18 mouse cellular contexts compared by ENCODE assay signal in the genomic region with DNA sequence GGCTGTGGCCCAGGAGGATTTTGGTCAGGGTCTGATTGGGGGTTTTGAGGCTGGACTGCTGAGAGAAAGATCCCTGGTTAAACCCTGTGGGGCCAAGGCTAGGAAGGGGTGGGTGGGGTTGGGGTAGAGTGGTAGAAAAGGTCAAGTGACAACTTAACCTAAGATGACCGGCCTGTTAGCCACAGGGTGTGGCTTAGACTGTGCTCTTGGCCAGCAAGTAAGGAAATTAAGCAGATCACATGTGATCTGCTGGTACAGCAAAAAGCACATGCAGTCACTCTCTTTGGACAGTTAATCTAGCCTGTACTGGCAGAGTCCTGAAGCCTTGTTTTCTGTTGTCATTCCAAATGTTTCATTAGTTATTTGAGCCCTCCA. TPM values are rescaled to one million over a fixed set of nuclear protein-coding genes. Genes with fewer than 3 reads are reported as not detected.
DNase-seq lines count a peak whose midpoint lies in the region; ATAC-seq lines count a peak whose summit lies in the region.
"Had no signal": no experiment of that assay in that cellular context is flagged by ENCODE, and none has a peak within 500 bp of the region (broad histone marks: within the 10 kb centered on the region; RNA-seq: fewer than 3 reads in every experiment).

No protein-coding gene starts in this region.

- WGBS in kidney, embryonic 15.5 days = 38% methylated on average over 1 of the region's 1 CpGs
- 24% methylated on average over 1 of the region's 1 CpGs for WGBS in kidney, embryonic 14.5 days

- H3K9ac ChIP-seq in kidney, embryonic 15.5 days = no peak overlapping the region
- H3K9ac ChIP-seq in kidney, embryonic 14.5 days (ENCODE audit: low read depth, low read length) = no peak overlapping the region
- H3K9ac ChIP-seq: embryonic facial prominence, embryonic 13.5 days; heart, embryonic 15.5 days; liver, postnatal 0 days; neural tube, embryonic 13.5 days had no signal

- H3K36me3 ChIP-seq in kidney, embryonic 15.5 days = no peaks in the 10 kb centered on the region
- H3K36me3 ChIP-seq in kidney, embryonic 14.5 days (ENCODE audit: control insufficient read depth, insufficient read depth, low read length) = no peaks in the 10 kb centered on the region
- H3K36me3 ChIP-seq: embryonic facial prominence, embryonic 13.5 days; heart, embryonic 15.5 days; hindbrain, embryonic 10.5 days; neural tube, embryonic 13.5 days had no signal

- no peaks in the 10 kb centered on the region for H3K4me1 ChIP-seq in kidney, embryonic 15.5 days
- H3K4me1 ChIP-seq in kidney, embryonic 14.5 days (ENCODE audit: control insufficient read depth, insufficient read depth, low read length) = no peaks in the 10 kb centered on the region
- H3K4me1 ChIP-seq: embryonic facial prominence, embryonic 13.5 days; heart, embryonic 15.5 days; hindbrain, embryonic 10.5 days; neural tube, embryonic 13.5 days had no signal

- intact Hi-C loops in left cerebral cortex, postnatal 10 days (cut with DNase I) = no loop called here

- no peak overlapping the region for H3K27ac ChIP-seq in kidney, embryonic 15.5 days
- no peak overlapping the region for H3K27ac ChIP-seq in kidney, embryonic 14.5 days (ENCODE audit: low read depth, low read length)
- H3K27ac ChIP-seq: embryonic facial prominence, embryonic 13.5 days; heart, embryonic 15.5 days; hindbrain, embryonic 10.5 days; neural tube, embryonic 13.5 days had no signal

- H3K4me3 ChIP-seq in kidney, embryonic 15.5 days (replicated peaks) = no peak overlapping the region
- no peak overlapping the region for H3K4me3 ChIP-seq in kidney, embryonic 14.5 days (ENCODE audit: low read length)
- H3K4me3 ChIP-seq: embryonic facial prominence, embryonic 13.5 days; heart, embryonic 15.5 days; hindbrain, embryonic 10.5 days; neural tube, embryonic 13.5 days had no signal

- ATAC-seq in kidney, embryonic 15.5 days (replicated peaks; ENCODE audit: low FRiP score) = 0 out of 2 replicates have a peak, but pooled peaks have one; percentile 29
- no peak for ATAC-seq in kidney, embryonic 14.5 days (ENCODE audit: low FRiP score, low TSS enrichment)
- 0 out of 2 replicates have a peak, but pooled peaks have one; percentile 51 for ATAC-seq in monocyte, adult 5-6 weeks (replicated peaks; ENCODE audit: insufficient number of reproducible peaks, low FRiP score, low TSS enrichment, poor library complexity, severe bottlenecking)
- ATAC-seq: liver, postnatal 0 days had no signal

- no peaks in the 10 kb centered on the region for H3K9me3 ChIP-seq in kidney, embryonic 15.5 days (replicated peaks)
- no peaks in the 10 kb centered on the region for H3K9me3 ChIP-seq in kidney, embryonic 14.5 days (ENCODE audit: control insufficient read depth, low read length)
- H3K9me3 ChIP-seq: embryonic facial prominence, embryonic 13.5 days; heart, embryonic 15.5 days; hindbrain, embryonic 10.5 days; neural tube, embryonic 13.5 days had no signal

- no peak overlapping the region for H3K4me2 ChIP-seq in kidney, embryonic 15.5 days
- no peak overlapping the region for H3K4me2 ChIP-seq in kidney, embryonic 14.5 days (replicated peaks; ENCODE audit: low read depth, low read length)
- H3K4me2 ChIP-seq: embryonic facial prominence, embryonic 13.5 days; heart, embryonic 15.5 days; neural tube, embryonic 13.5 days had no signal

- DNase-seq in adrenal gland, adult 2 months = peak; percentile 74
- DNase-seq in adrenal gland, postnatal 4 days (ENCODE audit: low spot score in 2 of 2) = no peak
- peak; percentile 61 for DNase-seq in adipocyte (ENCODE audit: low spot score)
- DNase-seq in left cerebral cortex, postnatal 10 days (ENCODE audit: extremely low spot score in 1 of 2, low spot score in 2 of 2) = no peak
- DNase-seq in Muller cell, postnatal 12 days (ENCODE audit: inconsistent ontology term) = no peak
- DNase-seq: B cell, adult 2 months; cerebellum, adult 9-10 months; liver; liver, postnatal 0 days; right cerebral cortex, postnatal 25 days had no signal

- no peaks in the 10 kb centered on the region for H3K27me3 ChIP-seq in kidney, embryonic 15.5 days
- no peaks in the 10 kb centered on the region for H3K27me3 ChIP-seq in kidney, embryonic 14.5 days (ENCODE audit: control insufficient read depth, insufficient read depth, low read length)
- H3K27me3 ChIP-seq: embryonic facial prominence, embryonic 13.5 days; heart, embryonic 15.5 days; neural tube, embryonic 13.5 days had no signal

RNA-seq across cellular contexts. Expression of gene Nqo2, which starts 12.4 kb away (rescaled TPM):
- 10 to 100 TPM; 40.9 to 64.5 TPM for total RNA-seq in adrenal gland, adult 2 months (2021)
- 2.9 and 4.0 TPM in 2 replicates for polyA plus RNA-seq in adrenal gland, adult 2 months (2012; rRNA removed)
- total RNA-seq in adrenal gland, postnatal 4 days (2021) = 10 to 100 TPM; 39.6 to 40.3 TPM
- polyA plus RNA-seq in kidney, embryonic 15.5 days (2015; fragmentation: Nextera tagmentation; extraction: Ambion mirVana) = 26.1 and 26.2 TPM in 2 replicates
- 26.2 and 29.6 TPM in 2 replicates for polyA plus RNA-seq in kidney, embryonic 14.5 days (2014; fragmentation: Nextera tagmentation; extraction: Ambion mirVana)
- total RNA-seq in monocyte, adult 5-6 weeks (2017) = 23.0 to 32.6 TPM (median 30.4 TPM) in 3 replicates
- total RNA-seq in left cerebral cortex, postnatal 10 days (2021) = 1 to 10 TPM; 4.6 TPM

RNA-seq across cellular contexts. Expression of gene Serpinb6c, which starts 46.6 kb away (rescaled TPM):
- under 1 TPM; 0.63 to 0.66 TPM for total RNA-seq in adrenal gland, adult 2 months (2021)
- not detected in 2 replicates for polyA plus RNA-seq in adrenal gland, adult 2 months (2012; rRNA removed)
- under 1 TPM; 0.31 TPM for total RNA-seq in adrenal gland, postnatal 4 days (2021)
- polyA plus RNA-seq in kidney, embryonic 15.5 days (2015; fragmentation: Nextera tagmentation; extraction: Ambion mirVana) = 0.19 and 0.32 TPM in 2 replicates
- 0.20 TPM in 1 of 2 replicates, not detected in the other for polyA plus RNA-seq in kidney, embryonic 14.5 days (2014; fragmentation: Nextera tagmentation; extraction: Ambion mirVana)
- total RNA-seq in monocyte, adult 5-6 weeks (2017) = not detected in 3 replicates
- total RNA-seq in left cerebral cortex, postnatal 10 days (2021) = under 1 TPM; 0.34 to 0.60 TPM
- total RNA-seq: granulocyte monocyte progenitor cell, adult 5-6 weeks had no signal
- polyA plus RNA-seq: embryonic facial prominence, embryonic 13.5 days; heart, embryonic 15.5 days; hindbrain, embryonic 10.5 days; liver, postnatal 0 days had no signal

RNA-seq across cellular contexts. Expression of gene Ripk1, which starts 50.1 kb away (rescaled TPM):
- total RNA-seq in adrenal gland, adult 2 months (2021) = 10 to 100 TPM; 27.2 to 31.9 TPM
- 12.7 and 12.8 TPM in 2 replicates for polyA plus RNA-seq in adrenal gland, adult 2 months (2012; rRNA removed)
- 10 to 100 TPM; 32.1 to 35.0 TPM for total RNA-seq in adrenal gland, postnatal 4 days (2021)
- polyA plus RNA-seq in kidney, embryonic 15.5 days (2015; fragmentation: Nextera tagmentation; extraction: Ambion mirVana) = 18.3 and 18.6 TPM in 2 replicates
- 9.7 and 20.6 TPM in 2 replicates for polyA plus RNA-seq in kidney, embryonic 14.5 days (2014; fragmentation: Nextera tagmentation; extraction: Ambion mirVana)
- 90.4 to 122 TPM (median 115 TPM) in 3 replicates for total RNA-seq in monocyte, adult 5-6 weeks (2017)
- total RNA-seq in left cerebral cortex, postnatal 10 days (2021) = 1 to 10 TPM; 7.5 to 8.4 TPM

RNA-seq across cellular contexts. Expression of gene Serpinb6a, which starts 50.5 kb away (rescaled TPM):
- total RNA-seq in adrenal gland, adult 2 months (2021) = 100 to 1,000 TPM; 437 to 541 TPM
- 102 and 109 TPM in 2 replicates for polyA plus RNA-seq in adrenal gland, adult 2 months (2012; rRNA removed)
- total RNA-seq in adrenal gland, postnatal 4 days (2021) = 100 to 1,000 TPM; 243 to 249 TPM
- polyA plus RNA-seq in kidney, embryonic 15.5 days (2015; fragmentation: Nextera tagmentation; extraction: Ambion mirVana) = 58.8 and 70.9 TPM in 2 replicates
- 70.9 and 73.3 TPM in 2 replicates for polyA plus RNA-seq in kidney, embryonic 14.5 days (2014; fragmentation: Nextera tagmentation; extraction: Ambion mirVana)
- 73.1 to 121 TPM (median 104 TPM) in 3 replicates for total RNA-seq in monocyte, adult 5-6 weeks (2017)
- 10 to 100 TPM; 37.6 to 41.9 TPM for total RNA-seq in left cerebral cortex, postnatal 10 days (2021)

Comparison
In these comparisons a context has a peak if more than half of its experiments do, and no peak if none do; other contexts are left out.
1. DNase-seq: peak in adrenal gland, adult 2 months (single experiment) and adipocyte (single experiment); none in adrenal gland, postnatal 4 days (0 of 2), left cerebral cortex, postnatal 10 days (0 of 2) and Muller cell, postnatal 12 days (single experiment).